Mouse (Mus musculus) thymus, adult 2 months (tissue): ENCODE measurements at regions not wholly inside any gene's neighbourhood (a gene's known extent, or its start where the extent isn't known, plus 50 kb on each side); places are given as distances from the start of the nearest gene placed in this dataset.

Experiments used
- DNase-seq: peaks from one replicate; pipeline ENCODE4 v3.0.0; 2021
- H3K27ac ChIP-seq: fragments of 200-500 bp; 2 replicates; pipeline ENCODE4 v1.5.1; 2012; ENCODE audit warnings: low read length, control low read depth; ENCODE audit not compliant: control insufficient read depth, insufficient read depth
- H3K27me3 ChIP-seq: fragments of 200-500 bp; 2 replicates; pipeline ENCODE4 v1.6.1; 2012; ENCODE audit warnings: mild to moderate bottlenecking, low read length, moderate library complexity, mixed read lengths; ENCODE audit not compliant: control insufficient read depth, insufficient read depth
- H3K36me3 ChIP-seq: fragments of 200-500 bp; 2 replicates; pipeline ENCODE4 v1.6.1; 2012; ENCODE audit warnings: mild to moderate bottlenecking, low read length, moderate library complexity; ENCODE audit not compliant: control insufficient read depth, insufficient read depth
- H3K4me1 ChIP-seq: fragments of 200-500 bp; replicated peaks from 2 replicates; pipeline ENCODE4 v1.6.1; 2012; ENCODE audit warnings: low read length; ENCODE audit not compliant: control insufficient read depth, insufficient read depth
- H3K4me3 ChIP-seq: fragments of 200-500 bp; 2 replicates; pipeline ENCODE4 v1.5.1; 2012; ENCODE audit warnings: mild to moderate bottlenecking, low read length, control low read depth, moderate library complexity; ENCODE audit not compliant: control insufficient read depth, insufficient read depth
- CTCF ChIP-seq: fragments of 200-500 bp; IDR thresholded peaks from 2 replicates; pipeline ENCODE4 v1.5.1; 2012; ENCODE audit warnings: mild to moderate bottlenecking, control low read depth, low read length, moderate library complexity, borderline replicate concordance; ENCODE audit not compliant: control insufficient read depth, poor library complexity, insufficient read depth; ENCODE audit errors: extremely low read depth
- POLR2A ChIP-seq: fragments of 200-500 bp; IDR thresholded peaks from 2 replicates; pipeline ENCODE4 v1.6.1; 2012; ENCODE audit warnings: mild to moderate bottlenecking, low read length, control low read depth, moderate library complexity; ENCODE audit not compliant: control insufficient read depth, poor library complexity, insufficient read depth; ENCODE audit errors: extremely low read depth
- WGBS: fragments of 180-500 bp; shearing (Covaris S2); methylation state at CpG from one replicate; pipeline ENCODE4 v1.1.7; 2018; 5-methylcytosine and 5-hydroxymethylcytosine counted together

DNA sequence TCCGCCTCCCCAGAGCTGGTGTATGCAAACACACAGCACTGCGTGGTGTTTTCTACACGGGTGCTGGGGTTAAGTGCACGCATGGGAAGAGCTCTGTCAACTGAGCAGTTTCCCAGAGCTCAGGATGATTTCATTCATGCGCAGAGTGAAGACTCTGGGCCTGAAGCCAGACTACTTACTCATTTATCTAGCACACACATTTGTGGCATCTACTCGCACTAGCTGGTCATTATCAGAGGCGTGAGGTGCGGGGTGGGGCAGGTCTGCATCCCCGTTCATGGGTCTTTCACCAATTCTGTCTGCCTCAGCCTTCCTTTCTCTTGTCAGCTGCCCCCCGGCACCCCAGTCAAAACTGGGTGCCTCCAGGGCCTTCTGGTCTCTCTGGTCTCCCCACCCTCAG, 86.6 kb upstream of the Pgrmc2 start:
- DNase-seq, result no peak

DNA sequence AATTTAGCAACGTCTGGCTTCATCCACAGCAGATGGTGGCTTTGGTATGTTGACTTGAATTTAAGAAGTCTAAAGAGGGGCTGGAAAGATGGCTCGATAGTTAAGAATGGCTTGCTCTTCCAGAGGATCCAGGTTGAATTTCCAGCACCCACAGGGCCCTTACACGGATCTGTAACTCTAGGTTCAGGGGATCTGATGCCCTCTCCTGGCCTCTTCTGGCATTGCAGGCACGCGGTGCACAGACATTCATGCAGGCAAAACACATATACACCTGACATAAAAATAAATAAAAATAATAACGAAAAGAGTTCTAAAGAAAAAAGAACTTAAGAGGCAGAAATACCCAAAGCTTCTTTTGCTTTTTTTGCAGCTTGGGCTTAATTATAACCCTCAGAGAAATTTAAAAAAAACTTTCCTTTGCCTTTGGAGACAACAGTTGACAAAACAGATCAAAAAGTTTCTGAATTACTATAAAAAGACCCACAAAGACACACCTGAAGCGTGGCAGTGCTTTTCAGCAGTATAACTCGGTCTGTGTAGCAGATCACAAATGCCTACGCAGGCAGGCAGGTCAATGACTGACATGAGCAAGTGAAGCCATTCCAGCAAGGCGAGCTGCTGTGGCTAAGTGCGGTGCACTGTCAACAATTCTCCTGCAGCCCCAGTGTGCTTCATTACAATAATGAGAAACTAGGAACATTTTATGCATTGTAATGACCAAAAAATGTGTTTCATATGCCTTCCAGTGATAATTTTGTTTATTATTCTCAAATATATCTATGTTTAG, 85.5 kb upstream of the Pgrmc2 start:
- WGBS, result 78% methylated on average over 11 of the region's 11 CpGs
- DNase-seq, result no peak
- H3K4me3 ChIP-seq, result no peak overlapping the region
- no peaks in the 10 kb centered on the region for H3K27me3 ChIP-seq
- TF ChIP-seq POLR2A, result no peak
- TF ChIP-seq CTCF, result peak; percentile 27; the same call in 1 of the 2 replicates
- peaks cover 5% of the 10 kb centered on the region for H3K4me1 ChIP-seq
- H3K36me3 ChIP-seq, result no peaks in the 10 kb centered on the region
- H3K27ac ChIP-seq, result no peak overlapping the region

More for the DNA sequence above, 86.6 kb upstream of the Pgrmc2 start:
- H3K4me1 ChIP-seq, result peaks cover 5% of the 10 kb centered on the region
- TF ChIP-seq POLR2A (no peak), CTCF (no peak)
- WGBS, result 73% methylated on average over 10 of the region's 10 CpGs
- H3K4me3 ChIP-seq, result no peak overlapping the region
- H3K36me3 ChIP-seq, result no peaks in the 10 kb centered on the region
- H3K27me3 ChIP-seq, result no peaks in the 10 kb centered on the region
- H3K27ac ChIP-seq, result no peak overlapping the region

DNA sequence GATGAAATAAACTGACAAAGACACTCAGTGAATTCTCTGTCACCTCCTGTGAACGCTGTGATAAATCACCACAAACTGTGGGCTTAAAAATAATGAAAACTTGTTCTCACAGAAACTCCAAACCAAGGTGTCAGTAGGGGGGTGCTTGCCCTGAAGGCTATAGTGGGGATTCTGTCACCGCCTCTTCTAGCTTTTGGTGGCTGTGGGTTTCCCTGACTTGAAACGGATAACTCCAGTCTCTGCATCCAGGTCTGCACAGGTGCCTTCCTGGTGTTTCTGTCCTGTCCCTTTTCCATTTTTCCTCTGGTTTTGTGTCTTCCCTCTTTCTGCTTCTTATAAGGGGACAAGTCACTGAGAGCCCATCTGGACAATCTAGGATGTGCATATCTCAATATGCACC, 84.6 kb upstream of the Pgrmc2 start:
- H3K4me1 ChIP-seq, result peaks cover 5% of the 10 kb centered on the region
- TF ChIP-seq CTCF (no peak), POLR2A (no peak)
- 98% methylated on average over 3 of the region's 3 CpGs for WGBS
- H3K27me3 ChIP-seq, result no peaks in the 10 kb centered on the region
- H3K4me3 ChIP-seq, result no peak overlapping the region
- H3K36me3 ChIP-seq, result no peaks in the 10 kb centered on the region
- DNase-seq, result no peak
- H3K27ac ChIP-seq, result no peak overlapping the region

DNA sequence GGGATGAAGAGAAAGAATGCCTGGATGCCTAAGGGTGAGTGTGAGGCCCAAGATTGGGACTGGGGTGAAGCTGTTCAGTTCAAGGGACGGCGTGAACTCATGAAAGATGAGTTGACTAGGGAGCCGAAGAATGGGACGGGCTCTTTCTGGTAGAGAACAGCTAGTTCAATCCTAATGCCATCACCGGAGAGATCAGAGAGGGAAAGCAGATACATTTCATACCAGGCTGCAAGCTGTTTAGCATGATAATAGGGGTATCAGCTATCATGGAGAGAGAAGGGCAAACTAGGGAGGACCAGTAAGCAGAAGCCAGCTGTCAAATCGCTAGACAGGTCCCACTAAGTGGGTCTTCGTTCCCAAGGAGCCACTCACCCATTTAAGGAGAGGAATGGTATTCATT, 81.9 kb upstream of the Pgrmc2 start:
- no peak for TF ChIP-seq CTCF
- no peak for TF ChIP-seq POLR2A
- H3K4me3 ChIP-seq, result no peak overlapping the region
- peaks cover 5% of the 10 kb centered on the region for H3K4me1 ChIP-seq
- DNase-seq, result no peak
- H3K27ac ChIP-seq, result no peak overlapping the region
- no peaks in the 10 kb centered on the region for H3K36me3 ChIP-seq
- H3K27me3 ChIP-seq, result no peaks in the 10 kb centered on the region
- WGBS, result 96% methylated on average over 7 of the region's 7 CpGs

DNA sequence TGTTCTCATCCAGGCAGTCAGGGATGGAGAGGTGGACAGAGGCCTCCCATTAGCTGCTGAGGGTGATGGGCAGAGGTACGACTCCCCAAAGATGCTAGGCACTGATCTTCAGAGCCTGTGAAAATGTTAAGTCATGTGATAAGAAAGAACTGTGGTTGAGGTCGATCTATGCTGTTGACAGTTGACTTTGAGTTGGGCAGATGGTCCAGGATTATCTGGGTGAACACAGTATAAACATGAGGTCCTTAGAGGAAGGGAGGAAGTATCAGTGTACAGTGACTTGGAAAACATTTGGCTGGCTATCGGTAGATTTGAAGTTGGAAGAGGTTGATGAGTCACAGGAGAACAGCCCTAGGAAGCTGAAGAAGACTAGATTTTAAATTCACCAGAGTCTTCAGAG, 80.9 kb upstream of the Pgrmc2 start:
- no peak for TF ChIP-seq CTCF
- TF ChIP-seq POLR2A, result no peak
- Histone ChIP-seq H3K27me3 (no peaks in the 10 kb centered on the region), H3K27ac (no peak overlapping the region), H3K36me3 (no peaks in the 10 kb centered on the region), H3K4me1 (0 out of 2 replicates have a peak, but pooled peaks cover 2% of the 10 kb centered on the region), H3K4me3 (no peak overlapping the region)
- no peak for DNase-seq
- 66% methylated on average over 3 of the region's 3 CpGs for WGBS

DNA sequence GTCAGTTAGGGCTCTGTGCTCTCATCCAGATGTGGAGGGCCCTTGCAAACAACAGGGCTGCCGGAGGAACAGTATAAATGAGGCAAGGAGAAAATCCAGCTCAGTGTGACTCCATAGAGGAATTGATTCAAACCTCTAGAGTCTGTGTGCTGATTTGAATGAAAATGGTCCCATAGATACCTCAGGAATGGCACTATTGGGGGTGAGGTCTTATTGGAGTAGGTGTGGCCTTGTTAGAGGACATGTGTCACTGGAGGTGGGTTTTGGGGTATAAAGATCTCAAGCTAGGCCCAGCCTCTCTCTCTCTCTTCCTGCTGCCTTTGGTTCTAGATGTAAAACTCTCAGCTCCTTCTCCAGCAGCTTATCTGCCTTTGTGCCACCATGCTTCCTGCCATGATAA, 79.7 kb upstream of the Pgrmc2 start:
- WGBS, result 98% methylated on average over 1 of the region's 1 CpGs

DNA sequence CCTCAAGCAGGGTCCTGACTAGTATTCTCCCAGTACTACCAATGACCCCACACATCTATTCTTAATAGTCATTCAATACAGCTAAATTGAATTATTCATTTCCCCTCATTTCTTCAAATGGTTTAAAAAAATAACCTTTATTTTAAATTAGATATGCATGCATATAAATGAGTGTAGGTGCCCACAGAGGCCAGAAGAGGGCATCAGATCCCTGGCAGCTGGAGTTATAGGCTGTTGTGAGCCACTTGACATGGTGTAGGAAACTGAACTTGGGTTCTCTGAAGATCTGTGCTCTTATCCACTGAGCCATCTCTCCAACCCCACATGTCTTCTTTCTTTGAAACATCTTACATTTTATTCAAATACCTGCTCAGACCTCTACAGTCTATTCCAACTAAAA, 77.8 kb upstream of the Pgrmc2 start:
- no peak overlapping the region for H3K4me3 ChIP-seq
- no peak for DNase-seq
- no peaks in the 10 kb centered on the region for H3K27me3 ChIP-seq
- 0 out of 2 replicates have a peak, but pooled peaks cover 2% of the 10 kb centered on the region for H3K4me1 ChIP-seq
- no peak for TF ChIP-seq CTCF
- no peak for TF ChIP-seq POLR2A
- no peak overlapping the region for H3K27ac ChIP-seq
- H3K36me3 ChIP-seq, result no peaks in the 10 kb centered on the region

More for the DNA sequence above, 79.7 kb upstream of the Pgrmc2 start:
- H3K27ac ChIP-seq, result no peak overlapping the region
- H3K27me3 ChIP-seq, result no peaks in the 10 kb centered on the region
- H3K36me3 ChIP-seq, result no peaks in the 10 kb centered on the region
- 0 out of 2 replicates have a peak, but pooled peaks cover 2% of the 10 kb centered on the region for H3K4me1 ChIP-seq
- no peak for DNase-seq
- no peak overlapping the region for H3K4me3 ChIP-seq
- TF ChIP-seq POLR2A, result no peak
- TF ChIP-seq CTCF, result no peak
